Mouse (Mus musculus) liver, embryonic 16.5 days (tissue): ENCODE results near the gene Med28. TPM values are rescaled to one million over a fixed set of nuclear protein-coding genes. Genes with fewer than 3 reads are reported as not detected.
A peak's percentile ranks its signal among the peaks of the same experiment; 100 is the strongest.

Source experiments
- ATAC-seq: fragments of 200-750 bp; cut with Nextera tagmentation; 2 replicates; pipeline ENCODE4 v1.8.0; 2017; ENCODE audit warnings: low read depth, mild to moderate bottlenecking, moderate number of reproducible peaks, moderate library complexity
- H3K27ac ChIP-seq: fragments of 300-500 bp; sonication (generic); 2 replicates; pipeline ENCODE4 v1.5.1; 2014; ENCODE audit warnings: mild to moderate bottlenecking, low read length
- H3K27me3 ChIP-seq: fragments of 300-500 bp; sonication (generic); 2 replicates; pipeline ENCODE4 v1.6.1; 2014; ENCODE audit warnings: low read depth, low read length, mixed read lengths; ENCODE audit not compliant: control insufficient read depth, insufficient read depth
- H3K36me3 ChIP-seq: fragments of 300-500 bp; sonication (generic); 2 replicates; pipeline ENCODE4 v1.6.1; 2014; ENCODE audit warnings: mild to moderate bottlenecking; ENCODE audit not compliant: control insufficient read depth, insufficient read depth
- H3K4me1 ChIP-seq: fragments of 300-500 bp; sonication (generic); 2 replicates; pipeline ENCODE4 v1.6.1; 2014; ENCODE audit warnings: low read depth, low read length, mixed read lengths; ENCODE audit not compliant: control insufficient read depth
- H3K4me2 ChIP-seq: fragments of 300-500 bp; sonication (generic); 2 replicates; pipeline ENCODE4 v1.6.1; 2014; ENCODE audit warnings: low read depth, low read length, mixed read lengths
- H3K4me3 ChIP-seq: fragments of 300-500 bp; sonication (generic); 2 replicates; pipeline ENCODE4 v1.5.1; 2014; ENCODE audit warnings: low read depth, mild to moderate bottlenecking, low read length
- H3K9ac ChIP-seq: fragments of 300-500 bp; sonication (generic); 2 replicates; pipeline ENCODE4 v1.6.1; 2014; ENCODE audit warnings: low read depth, low read length
- H3K9me3 ChIP-seq: fragments of 300-500 bp; sonication (generic); replicated peaks from 2 replicates; pipeline ENCODE4 v1.6.1; 2016; ENCODE audit warnings: low read length; ENCODE audit not compliant: control insufficient read depth
- WGBS: fragments of 180-500 bp; shearing (Covaris S2); extraction: QIAGEN DNeasy Blood & Tissue Kit; methylation state at CpG from one replicate; pipeline ENCODE4 v1.1.7; 2014; ENCODE audit not compliant: insufficient replicate concordance; 5-methylcytosine and 5-hydroxymethylcytosine counted together
- polyA plus RNA-seq: library from polyadenylated mRNA; unstranded; fragments of >200 nt; fragmentation: Nextera tagmentation; extraction: Ambion mirVana; gene quantifications from 2 replicates; pipeline ENCODE4 v1.2.1, GENCODE M21; 2015

Gene Med28
- polyA plus RNA-seq, 1 experiment from 2014 or later = 73.1 TPM

GRCm38 (mm10) chr5:45481125-45481524, 38.9 kb upstream of the Med28 start:
- no peak for ATAC-seq
- Histone ChIP-seq H3K27me3 (no peaks in the 10 kb centered on the region), H3K36me3 (no peaks in the 10 kb centered on the region), H3K4me1 (no peaks in the 10 kb centered on the region), H3K4me3 (no peak overlapping the region), H3K27ac (no peak overlapping the region), H3K4me2 (no peak overlapping the region), H3K9ac (no peak overlapping the region), H3K9me3 (no peaks in the 10 kb centered on the region)
- 75% methylated on average over 2 of the region's 2 CpGs for WGBS

- no peaks in the 10 kb centered on the region for H3K36me3 ChIP-seq
- no peaks in the 10 kb centered on the region for H3K9me3 ChIP-seq
- H3K9ac ChIP-seq = no peak overlapping the region
- no peak for ATAC-seq
- no peaks in the 10 kb centered on the region for H3K4me1 ChIP-seq
- H3K27ac ChIP-seq = no peak overlapping the region
- no peaks in the 10 kb centered on the region for H3K27me3 ChIP-seq
- no peak overlapping the region for H3K4me3 ChIP-seq
- WGBS = 34% methylated on average over 3 of the region's 3 CpGs
- no peak overlapping the region for H3K4me2 ChIP-seq
Measured at GRCm38 (mm10) chr5:45482607-45483006, 37.4 kb upstream of the Med28 start.

- Histone ChIP-seq H3K4me3 (no peak overlapping the region), H3K36me3 (no peaks in the 10 kb centered on the region)
- 60% methylated on average over 1 of the region's 1 CpGs for WGBS
Measured at GRCm38 (mm10) chr5:45483654-45484053, 36.4 kb upstream of the Med28 start.

GRCm38 (mm10) chr5:45491776-45492175, 28.3 kb upstream of the Med28 start:
- Histone ChIP-seq H3K9ac (no peak overlapping the region), H3K9me3 (no peaks in the 10 kb centered on the region), H3K36me3 (no peaks in the 10 kb centered on the region), H3K27ac (no peak overlapping the region), H3K4me1 (peaks cover 13% of the 10 kb centered on the region), H3K27me3 (no peaks in the 10 kb centered on the region), H3K4me2 (no peak overlapping the region), H3K4me3 (no peak overlapping the region)
- ATAC-seq = no peak
- WGBS = 57% methylated on average over 4 of the region's 4 CpGs

More at GRCm38 (mm10) chr5:45483654-45484053, 36.4 kb upstream of the Med28 start:
- no peaks in the 10 kb centered on the region for H3K4me1 ChIP-seq
- H3K4me2 ChIP-seq = no peak overlapping the region
- H3K9me3 ChIP-seq = no peaks in the 10 kb centered on the region
- H3K27ac ChIP-seq = no peak overlapping the region
- no peaks in the 10 kb centered on the region for H3K27me3 ChIP-seq
- no peak overlapping the region for H3K9ac ChIP-seq
- no peak for ATAC-seq

GRCm38 (mm10) chr5:45493191-45494092, 26.6 kb upstream of the Med28 start, which contains the start of gene Lap3:
Lap3 (plus strand) TSS chr5:45493374.
- peak within 1 kb of the TSS; percentile 96 for H3K4me2 ChIP-seq
- no peaks in the 10 kb centered on the region for H3K27me3 ChIP-seq
- H3K4me3 ChIP-seq = peak within 1 kb of the TSS; percentile 72
- ATAC-seq = peak; percentile 96
- no peaks in the 10 kb centered on the region for H3K9me3 ChIP-seq
- H3K36me3 ChIP-seq = no peaks in the 10 kb centered on the region
- under 1% methylated on average over 77 of the region's 78 CpGs for WGBS
- H3K9ac ChIP-seq = peak within 1 kb of the TSS; percentile 70
- peaks cover 13% of the 10 kb centered on the region for H3K4me1 ChIP-seq
- peak within 1 kb of the TSS; percentile 26; the same call in 1 of the 2 replicates for H3K27ac ChIP-seq

- ATAC-seq = no peak
- Histone ChIP-seq H3K36me3 (no peaks in the 10 kb centered on the region), H3K9me3 (no peaks in the 10 kb centered on the region), H3K27me3 (no peaks in the 10 kb centered on the region), H3K27ac (no peak overlapping the region), H3K4me1 (peaks cover 13% of the 10 kb centered on the region), H3K4me2 (peak overlapping the region; percentile 96), H3K9ac (peak overlapping the region; percentile 70), H3K4me3 (peak overlapping the region; percentile 72)
- WGBS = 42% methylated on average over 9 of the region's 9 CpGs
Measured at GRCm38 (mm10) chr5:45494093-45494755, 25.8 kb upstream of the Med28 start.

GRCm38 (mm10) chr5:45495429-45495975, 24.5 kb upstream of the Med28 start:
- ATAC-seq = no peak
- H3K36me3 ChIP-seq = no peaks in the 10 kb centered on the region
- WGBS = 71% methylated on average over 3 of the region's 3 CpGs
- H3K9me3 ChIP-seq = no peaks in the 10 kb centered on the region
- H3K4me1 ChIP-seq = peaks cover 13% of the 10 kb centered on the region
- H3K4me2 ChIP-seq = no peak overlapping the region
- H3K9ac ChIP-seq = no peak overlapping the region
- H3K4me3 ChIP-seq = no peak overlapping the region
- H3K27me3 ChIP-seq = no peaks in the 10 kb centered on the region
- no peak overlapping the region for H3K27ac ChIP-seq

GRCm38 (mm10) chr5:45496042-45496441, 24.0 kb upstream of the Med28 start:
- Histone ChIP-seq H3K27ac (no peak overlapping the region), H3K27me3 (no peaks in the 10 kb centered on the region), H3K9me3 (no peaks in the 10 kb centered on the region), H3K36me3 (no peaks in the 10 kb centered on the region), H3K9ac (no peak overlapping the region), H3K4me1 (peaks cover 13% of the 10 kb centered on the region), H3K4me2 (no peak overlapping the region), H3K4me3 (no peak overlapping the region)
- ATAC-seq = no peak

GRCm38 (mm10) chr5:45496479-45496878, 23.6 kb upstream of the Med28 start:
- Histone ChIP-seq H3K27me3 (no peaks in the 10 kb centered on the region), H3K9me3 (no peaks in the 10 kb centered on the region), H3K27ac (no peak overlapping the region), H3K4me2 (no peak overlapping the region), H3K4me1 (peaks cover 13% of the 10 kb centered on the region), H3K4me3 (no peak overlapping the region), H3K9ac (no peak overlapping the region), H3K36me3 (no peaks in the 10 kb centered on the region)
- WGBS = 59% methylated on average over 4 of the region's 4 CpGs
- ATAC-seq = no peak
